Mouse (Mus musculus): ENCODE measurements at regions not wholly inside any gene's neighbourhood (a gene's known extent, or its start where the extent isn't known, plus 50 kb on each side); places are given as distances from the start of the nearest gene placed in this dataset.
A peak's percentile ranks its signal among the peaks of the same experiment; 100 is the strongest.

DNA sequence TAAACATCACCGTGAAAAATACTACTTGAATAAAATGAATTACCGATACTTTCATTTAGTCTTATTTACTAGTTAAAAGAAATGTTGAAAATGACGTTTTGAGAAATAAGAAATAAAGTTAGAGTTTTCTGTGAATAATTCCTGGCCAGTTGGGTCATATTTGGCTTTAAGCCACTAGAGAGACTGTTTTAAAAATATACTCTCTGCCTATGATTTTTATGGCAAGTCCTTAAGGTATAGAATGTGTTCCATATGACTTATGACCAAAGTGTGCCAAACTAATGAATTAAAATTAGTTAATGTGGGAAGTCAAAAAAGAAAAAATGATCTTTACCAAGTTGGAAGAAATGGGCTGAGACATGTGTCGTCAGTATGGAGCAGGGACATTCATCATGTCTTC, 354.2 kb upstream of the Col3a1 start:
- intact Hi-C loops (cut with DNase I) = no loop called here
- no peak for DNase-seq (ENCODE audit: low spot score in 2 of 2)

DNA sequence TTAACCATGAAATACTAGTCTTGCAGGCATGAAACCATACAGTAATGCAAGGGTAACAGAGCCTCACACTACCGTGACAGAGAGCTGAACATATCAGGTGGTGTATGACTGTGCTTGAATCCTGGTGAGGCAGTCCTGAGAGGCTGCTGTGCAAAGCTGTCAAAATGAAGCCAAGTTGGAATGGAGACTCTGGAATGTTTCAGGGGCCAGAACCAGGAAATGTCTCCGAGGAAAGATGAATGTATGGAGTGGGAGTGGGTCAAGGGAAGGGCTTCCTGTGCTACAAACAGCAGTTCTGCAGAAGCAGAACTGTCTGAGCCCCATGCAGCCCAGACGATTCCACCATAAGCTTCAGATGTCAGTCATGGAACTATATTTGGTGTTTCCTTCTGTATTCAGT, 324.2 kb upstream of the Col3a1 start:
- intact Hi-C loops (cut with DNase I) = no loop called here
- DNase-seq (ENCODE audit: low spot score in 2 of 2) = no peak

DNA sequence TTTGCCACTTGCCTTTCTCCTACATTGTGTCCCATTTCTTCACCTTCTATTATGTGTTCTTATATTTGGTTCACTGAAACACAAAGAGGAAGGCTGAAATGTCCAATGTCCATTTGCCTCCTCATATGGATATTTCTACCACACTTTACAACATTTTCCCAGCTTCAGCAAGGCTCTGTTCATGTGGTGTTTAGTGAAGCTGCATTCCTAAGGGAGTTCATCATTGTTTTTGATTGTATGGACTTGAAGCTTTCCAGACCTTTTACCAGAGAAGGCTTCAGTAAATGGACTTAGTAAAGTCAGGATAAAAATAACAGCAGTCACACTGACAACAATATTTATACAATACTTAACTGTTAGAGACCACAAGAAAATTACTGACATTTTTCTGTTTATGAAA, 290.8 kb upstream of the Col3a1 start:
- DNase-seq (ENCODE audit: low spot score in 2 of 2) = no peak
- intact Hi-C loops (cut with DNase I) = no loop called here

DNA sequence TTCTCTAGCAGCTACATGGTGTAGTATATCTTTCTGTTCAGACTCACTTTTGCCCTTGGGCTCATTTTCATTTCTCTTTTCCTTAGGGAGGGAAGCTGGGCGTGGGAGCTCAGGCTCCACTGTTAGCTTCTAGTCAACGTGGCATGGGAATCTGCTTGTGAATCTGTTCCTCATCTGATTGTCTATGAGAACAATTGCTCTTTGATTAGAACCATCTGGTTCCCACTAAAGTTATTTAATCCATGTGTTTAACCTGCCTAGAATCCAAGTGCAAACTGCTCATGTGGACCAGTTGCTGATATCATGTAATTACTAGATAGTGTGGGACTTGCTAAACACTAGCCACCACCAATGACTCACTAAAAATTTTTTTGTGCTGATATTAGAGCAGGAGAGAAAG, 290.1 kb upstream of the Col3a1 start:
- intact Hi-C loops (cut with DNase I) = no loop called here
- DNase-seq (ENCODE audit: low spot score in 2 of 2) = no peak

DNA sequence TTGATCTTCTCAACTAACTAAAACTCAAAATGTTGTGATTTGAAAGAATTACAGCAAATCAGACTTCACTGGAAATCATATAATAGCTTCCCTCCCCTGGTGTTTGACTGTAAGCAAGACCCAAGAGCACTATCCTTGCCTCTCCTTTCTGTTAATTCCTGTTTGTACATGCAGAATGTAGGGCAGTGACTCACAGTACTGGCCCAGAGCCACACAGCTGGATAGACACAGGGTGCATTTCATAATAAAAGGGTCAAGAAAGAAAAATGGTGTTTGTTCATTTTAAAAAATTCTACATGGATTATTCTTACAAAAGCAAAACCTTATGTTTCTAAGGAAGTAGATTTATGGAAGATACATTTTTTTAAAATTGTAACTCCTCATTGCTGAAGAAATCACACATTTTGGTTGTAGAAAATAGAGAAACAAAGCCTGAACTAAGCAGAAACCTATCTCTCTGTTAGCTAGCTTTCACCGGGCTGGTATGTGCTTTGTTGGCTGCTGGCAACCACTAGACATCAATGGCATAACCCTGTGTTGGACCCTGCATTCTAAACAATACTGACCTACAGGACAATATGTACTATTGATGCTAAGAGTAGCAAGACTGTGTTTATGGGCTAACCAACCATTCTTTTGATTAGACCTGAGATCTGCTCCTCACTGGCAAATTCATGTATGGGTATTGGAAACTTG, 289.0 kb upstream of the Col3a1 start:
- DNase-seq (ENCODE audit: low spot score in 2 of 2) = no peak
- intact Hi-C loops (cut with DNase I) = no loop called here

DNA sequence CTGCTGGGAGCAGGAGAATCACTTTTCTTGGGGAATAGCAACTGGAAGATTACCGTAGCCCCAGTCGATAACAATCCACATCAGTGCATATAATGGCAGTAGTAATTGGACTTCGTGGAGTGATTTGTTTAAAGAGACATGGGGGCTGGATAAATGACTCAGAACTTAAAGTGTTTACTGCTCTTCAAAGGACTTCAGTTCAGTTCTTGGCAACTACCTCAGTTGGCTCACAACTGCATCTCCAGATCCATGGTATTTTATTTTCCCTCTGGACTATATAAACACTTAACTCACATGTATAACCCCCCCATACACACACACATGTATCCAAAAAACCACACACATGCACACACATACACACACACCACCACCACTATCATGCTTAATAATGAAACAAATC, 288.0 kb upstream of the Col3a1 start:
- DNase-seq (ENCODE audit: low spot score in 2 of 2) = no peak
- intact Hi-C loops (cut with DNase I) = no loop called here

DNA sequence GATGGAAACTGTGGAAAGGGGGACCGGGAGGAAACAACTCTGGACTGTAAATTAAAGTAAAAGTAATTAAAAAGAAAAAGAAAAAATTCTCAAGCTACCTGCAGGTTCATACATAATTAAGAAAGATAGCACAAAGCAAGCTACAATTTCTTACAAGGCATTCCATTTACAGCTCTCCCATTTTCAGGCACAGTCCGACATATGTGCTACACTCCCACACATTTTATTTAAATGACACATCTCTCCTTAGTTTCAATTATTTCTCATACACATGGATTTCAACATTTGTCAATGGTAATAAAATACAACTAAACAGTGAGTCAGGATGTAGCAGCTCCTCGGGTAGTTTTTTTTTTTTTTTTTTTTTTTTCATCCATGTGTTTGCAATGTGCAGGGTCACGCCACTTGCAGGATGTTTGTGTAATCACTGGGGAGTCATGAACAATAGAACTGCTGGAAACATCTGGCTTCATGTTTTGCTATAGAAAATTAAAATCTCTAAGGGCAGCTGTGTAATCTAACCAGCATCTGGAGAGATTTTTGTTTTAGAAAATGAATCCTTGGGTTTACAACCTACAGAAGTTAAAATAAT, 279.8 kb upstream of the Col3a1 start:
- DNase-seq (ENCODE audit: low spot score in 2 of 2) = no peak

DNA sequence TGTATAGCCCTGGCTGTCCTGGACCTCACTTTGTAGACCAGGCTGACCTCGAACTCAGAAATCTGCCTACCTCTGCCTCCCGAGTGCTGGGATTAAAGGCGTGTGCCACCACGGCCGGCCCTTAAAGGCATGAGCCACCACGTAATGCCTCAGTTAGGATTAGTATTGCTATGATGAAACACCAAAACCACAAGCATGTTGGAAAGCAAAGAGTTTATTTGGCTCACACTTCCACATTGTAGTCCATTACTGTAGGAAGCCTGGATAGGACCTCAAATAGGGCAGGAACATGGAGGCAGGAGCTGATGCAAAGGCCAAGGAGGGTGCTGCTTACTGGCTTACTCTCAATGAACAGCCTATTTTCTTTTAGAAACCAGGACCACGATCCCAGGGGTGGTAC, 278.0 kb upstream of the Col3a1 start:
- no peak for DNase-seq (ENCODE audit: low spot score in 2 of 2)
- intact Hi-C loops (cut with DNase I) = loop anchor here (2.0 kb wide), 1 partner anchor 15 kb away; no protein-coding TSS in a partner anchor

More for the DNA sequence above, 279.8 kb upstream of the Col3a1 start:
- intact Hi-C loops (cut with DNase I) = loop anchor here (2.0 kb wide), 1 partner anchor 13 kb away; no protein-coding TSS in a partner anchor

DNA sequence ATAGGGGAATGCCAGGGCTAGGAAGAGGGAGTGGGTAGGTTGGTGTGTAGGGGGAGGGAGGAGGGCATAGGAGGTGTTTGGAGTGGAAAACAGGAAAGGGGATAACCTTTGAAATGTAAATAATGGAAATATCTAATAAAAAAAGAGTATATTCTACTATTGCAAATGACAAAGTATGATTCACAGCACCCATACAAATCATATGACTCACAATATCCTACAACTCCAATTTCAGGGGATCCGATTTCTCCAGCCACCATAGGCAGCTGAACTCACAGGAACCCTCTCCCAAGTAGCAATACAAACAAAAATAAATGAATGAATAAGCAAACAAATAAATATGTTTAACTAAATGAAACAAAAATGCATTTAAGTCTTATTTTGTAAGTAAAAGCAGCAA, 270.0 kb upstream of the Col3a1 start:
- intact Hi-C loops (cut with DNase I) = no loop called here
- DNase-seq (ENCODE audit: low spot score in 2 of 2) = no peak

DNA sequence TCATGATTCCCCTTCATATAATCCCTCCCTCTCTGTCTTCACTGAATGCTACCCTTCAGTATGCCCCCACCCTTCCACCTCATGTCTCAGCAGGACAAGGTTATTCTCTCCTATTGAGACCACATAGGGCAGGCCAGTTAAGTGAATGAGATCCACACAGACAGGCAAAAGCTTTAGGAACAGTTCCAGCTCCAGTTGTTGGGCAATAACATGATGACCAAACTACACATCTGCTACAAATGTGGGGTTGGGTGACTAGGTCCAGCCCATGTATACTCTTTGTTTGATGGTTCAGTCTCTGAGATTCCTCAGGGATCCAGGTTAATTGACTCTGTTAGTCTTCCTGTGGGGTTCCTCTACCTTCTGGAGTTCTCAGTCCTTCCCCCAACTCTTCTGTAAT, 269.5 kb upstream of the Col3a1 start:
- DNase-seq (ENCODE audit: low spot score in 2 of 2) = no peak
- intact Hi-C loops (cut with DNase I) = no loop called here

DNA sequence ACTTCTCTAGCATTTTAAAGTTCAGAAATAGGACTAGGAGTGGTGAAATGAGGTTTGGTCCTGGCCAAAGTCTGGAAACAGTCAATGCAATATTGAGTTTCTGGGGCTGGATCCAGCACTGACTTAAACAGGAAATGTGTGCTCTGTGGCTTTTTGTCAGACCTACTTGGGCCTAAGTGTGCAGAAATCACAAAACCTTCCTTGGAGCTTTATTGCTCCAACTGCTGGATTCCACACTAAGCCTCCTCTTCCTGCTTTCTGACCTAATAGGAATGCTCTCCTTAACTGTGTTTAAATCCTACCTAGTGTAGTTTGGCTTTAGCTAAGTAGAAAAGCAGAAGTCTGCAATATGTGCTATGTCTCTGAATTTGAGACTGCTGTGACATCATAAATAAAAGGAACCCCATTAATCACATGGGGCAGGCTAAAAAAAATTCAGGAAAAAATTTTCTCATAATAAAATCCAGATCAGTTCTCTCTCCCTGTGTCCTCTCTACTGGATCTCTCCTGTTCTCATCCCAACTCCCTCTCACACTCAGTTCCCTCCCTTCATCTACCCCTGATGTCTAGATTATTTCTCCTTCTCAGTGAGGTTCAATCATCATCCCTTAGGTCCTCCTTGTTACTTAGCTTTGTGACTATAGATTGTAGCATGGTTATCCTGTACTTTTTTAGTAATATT, 268.0 kb upstream of the Col3a1 start:
- intact Hi-C loops (cut with DNase I) = no loop called here

DNA sequence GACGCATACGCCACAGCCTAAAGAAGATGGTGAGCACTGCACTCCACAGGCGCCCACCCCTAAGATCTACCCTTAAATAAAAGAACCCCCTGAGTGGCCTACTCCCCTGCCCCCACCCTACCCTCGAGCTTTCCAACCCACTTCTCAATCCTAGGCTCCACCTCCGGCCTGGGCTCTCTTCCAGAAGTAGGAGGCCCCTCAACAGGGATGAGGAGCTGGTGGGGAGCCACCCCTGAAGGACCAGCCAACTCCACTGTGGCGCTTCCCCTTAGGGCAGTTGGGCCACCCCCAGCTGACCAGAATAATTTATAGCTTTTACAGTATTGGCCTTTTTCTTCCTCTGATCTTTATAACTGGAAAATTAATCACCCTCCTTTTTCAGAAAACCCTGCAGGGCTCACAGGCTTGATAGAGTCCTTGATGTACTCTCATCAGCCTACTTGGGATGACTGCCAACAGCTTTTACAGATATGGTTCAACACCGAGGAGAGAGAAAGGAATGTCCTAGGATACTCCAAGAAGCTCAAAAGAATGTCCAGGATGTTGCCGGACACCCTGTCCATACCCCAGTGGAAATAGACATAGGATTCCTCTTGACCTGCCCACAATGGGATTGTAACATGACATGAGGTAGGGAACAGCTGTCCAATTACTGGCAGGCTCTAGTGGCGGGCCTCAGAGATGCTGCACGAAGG, 220.3 kb upstream of the Col3a1 start:
- DNase-seq (ENCODE audit: low spot score in 2 of 2) = no peak
- intact Hi-C loops (cut with DNase I) = no loop called here

More for the DNA sequence above, 268.0 kb upstream of the Col3a1 start:
- no peak for DNase-seq (ENCODE audit: low spot score in 2 of 2)

DNA sequence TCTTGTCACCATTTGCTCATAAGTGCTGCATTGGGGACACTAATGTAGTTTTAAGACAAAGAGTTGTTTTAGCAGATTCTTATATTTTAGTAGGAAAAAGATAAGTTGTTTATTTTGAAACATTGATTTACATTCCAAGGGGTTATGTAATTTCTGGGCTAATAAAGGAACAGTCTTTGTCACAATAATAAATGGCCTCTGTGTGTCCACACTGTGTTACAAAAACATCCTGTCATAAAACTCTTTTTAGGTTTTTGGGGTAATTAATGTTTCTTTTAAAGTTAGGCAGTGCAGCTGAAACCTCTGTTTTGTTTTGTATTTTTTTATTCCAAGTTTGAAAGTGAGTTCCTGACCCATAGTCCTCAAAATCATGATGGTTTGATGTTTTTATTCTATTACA, 210.4 kb upstream of the Col3a1 start:
- intact Hi-C loops (cut with DNase I) = no loop called here

DNA sequence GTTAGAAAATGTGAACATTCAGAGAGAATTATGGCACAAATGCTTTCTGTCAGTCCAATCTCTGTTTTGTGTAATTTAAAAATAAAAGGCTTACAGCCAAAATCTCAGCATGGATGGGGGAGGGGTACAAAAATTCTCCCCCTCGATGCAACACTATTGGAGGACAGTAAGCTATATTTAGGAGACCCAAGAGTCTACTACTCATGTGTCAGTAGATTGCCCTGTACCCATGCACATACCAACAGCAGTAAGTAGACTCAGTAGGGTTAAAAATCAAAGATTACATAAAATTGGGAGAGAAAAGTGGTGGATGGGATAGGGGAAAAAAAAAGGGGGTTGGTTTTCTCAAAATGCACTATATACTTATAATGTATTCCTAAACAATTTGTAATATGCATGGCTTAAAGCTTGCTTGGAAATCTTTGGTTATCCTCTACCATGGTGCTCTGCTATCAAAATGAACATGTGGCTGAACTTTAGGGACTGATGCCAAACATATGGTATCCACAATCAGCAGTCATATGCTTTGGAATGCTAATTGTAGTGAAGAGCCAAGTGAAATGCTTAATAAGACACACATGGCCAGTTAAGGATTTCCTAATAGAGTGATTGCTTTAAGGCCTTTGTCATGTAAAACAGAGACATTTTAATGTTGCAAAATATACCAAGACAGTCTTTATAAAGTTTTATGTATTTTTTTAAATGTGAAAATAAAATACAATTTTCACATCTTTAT, 194.8 kb upstream of the Col3a1 start:
- intact Hi-C loops (cut with DNase I) = no loop called here
- DNase-seq (ENCODE audit: low spot score in 2 of 2) = no peak

More for the DNA sequence above, 210.4 kb upstream of the Col3a1 start:
- DNase-seq (ENCODE audit: low spot score in 2 of 2) = no peak

DNA sequence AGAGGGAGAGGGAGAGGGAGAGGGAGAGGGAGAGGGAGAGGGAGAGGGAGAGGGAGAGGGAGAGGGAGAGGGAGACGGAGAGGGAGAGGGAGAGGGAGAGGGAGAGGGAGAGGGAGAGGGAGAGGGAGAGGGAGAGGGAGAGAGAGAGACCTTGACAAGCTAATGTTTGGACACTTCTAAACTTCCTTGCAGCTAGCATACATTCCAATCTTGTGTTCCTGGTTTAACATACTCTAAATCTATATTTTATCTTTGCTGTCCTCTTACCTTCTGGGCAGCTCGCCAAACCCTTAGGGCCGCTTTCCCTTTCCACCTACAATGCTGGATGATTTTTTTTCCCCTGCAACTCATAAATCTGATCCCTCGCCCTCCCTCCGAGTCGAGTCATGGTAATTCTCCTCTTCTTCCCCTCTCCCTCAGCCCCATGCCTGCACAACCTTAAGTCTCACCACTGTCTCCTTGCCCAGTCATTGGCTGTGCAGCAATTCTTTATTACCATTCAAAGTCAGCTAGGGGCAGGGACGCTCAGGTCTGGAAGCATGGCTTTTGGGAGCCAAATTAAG, 176.1 kb upstream of the Col3a1 start:
- peak in 1 of 2 experiments; percentile 4 for DNase-seq (ENCODE audit: low spot score in 2 of 2)
- intact Hi-C loops (cut with DNase I) = no loop called here

DNA sequence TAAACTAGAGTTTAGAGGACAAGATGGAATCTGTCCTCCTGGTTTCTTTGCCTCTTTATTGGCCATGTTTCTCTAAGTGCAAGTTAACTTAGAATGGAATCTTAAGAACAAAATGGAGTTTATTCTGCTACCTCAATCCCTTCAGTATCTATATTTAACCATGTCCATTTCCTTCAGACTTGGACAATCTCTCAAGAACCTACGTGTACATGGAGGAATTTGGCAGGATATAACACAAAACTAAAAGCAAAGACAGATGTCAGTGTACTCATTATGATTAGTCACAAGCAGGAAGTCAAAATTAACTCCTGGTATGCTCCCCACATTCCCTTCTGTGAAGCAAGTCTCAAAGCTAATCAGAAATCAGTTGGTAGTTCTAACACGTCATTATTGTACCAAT, 164.3 kb upstream of the Col3a1 start:
- no peak for DNase-seq (ENCODE audit: low spot score in 2 of 2)
- intact Hi-C loops (cut with DNase I) = no loop called here

DNA sequence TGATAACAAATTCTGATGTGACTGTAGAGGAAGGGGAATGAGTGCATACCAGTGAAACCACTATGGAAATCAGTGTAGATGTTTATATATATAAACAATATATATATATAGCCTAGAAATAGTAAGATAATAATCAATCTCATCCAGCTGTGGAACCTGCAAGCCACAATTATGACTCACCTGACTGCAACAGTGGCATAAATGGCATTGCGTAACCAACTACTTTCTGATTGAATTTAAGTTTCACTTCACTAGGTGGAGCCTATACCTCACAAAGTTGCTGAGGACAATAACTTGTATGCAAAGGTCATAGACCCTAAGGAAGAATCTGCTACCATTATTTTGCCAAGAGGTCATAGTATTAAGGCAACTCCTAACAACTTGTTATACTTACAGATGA, 129.7 kb upstream of the Col3a1 start:
- intact Hi-C loops (cut with DNase I) = no loop called here
- no peak for DNase-seq (ENCODE audit: low spot score in 2 of 2)

DNA sequence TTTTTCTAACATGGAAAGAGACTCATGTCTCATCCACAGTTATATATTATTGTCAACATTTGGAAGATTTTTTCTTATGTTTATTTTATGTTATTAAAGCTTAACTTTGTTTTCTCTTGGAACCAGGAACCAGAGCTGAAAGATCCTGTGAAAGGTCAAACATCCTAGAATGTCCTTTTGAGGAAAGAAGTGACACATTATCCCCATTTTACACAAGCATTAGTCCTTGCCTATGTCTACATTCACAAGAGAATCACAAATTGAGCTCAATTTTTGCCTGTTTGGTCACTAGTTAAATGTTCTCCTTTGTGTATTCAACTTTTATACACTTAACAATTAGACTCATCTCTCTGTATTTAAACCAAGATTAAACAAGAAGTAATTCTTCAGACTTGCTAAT, 126.0 kb upstream of the Col3a1 start:
- no peak for DNase-seq (ENCODE audit: low spot score in 2 of 2)
- intact Hi-C loops (cut with DNase I) = no loop called here

DNA sequence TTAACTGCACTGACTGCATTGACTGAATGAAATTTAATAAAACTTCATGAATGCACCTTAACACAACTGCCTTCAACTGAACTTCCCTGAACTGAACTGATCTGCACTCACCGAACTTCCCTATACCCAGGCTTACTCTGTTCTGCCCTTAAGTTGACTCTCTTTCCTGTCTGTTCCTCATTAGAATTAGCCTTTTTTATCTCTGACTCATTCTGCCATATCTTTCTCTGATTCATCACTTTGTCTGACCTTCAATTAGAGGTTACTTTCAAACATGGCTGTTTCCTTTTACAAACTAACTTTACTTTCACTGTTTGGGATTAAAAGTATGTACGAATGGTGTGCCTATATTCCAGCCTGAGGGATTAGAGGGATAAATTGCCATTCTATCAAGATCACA, 103.4 kb upstream of the Col3a1 start:
- DNase-seq (ENCODE audit: low spot score in 2 of 2) = no peak
- intact Hi-C loops (cut with DNase I) = no loop called here

DNA sequence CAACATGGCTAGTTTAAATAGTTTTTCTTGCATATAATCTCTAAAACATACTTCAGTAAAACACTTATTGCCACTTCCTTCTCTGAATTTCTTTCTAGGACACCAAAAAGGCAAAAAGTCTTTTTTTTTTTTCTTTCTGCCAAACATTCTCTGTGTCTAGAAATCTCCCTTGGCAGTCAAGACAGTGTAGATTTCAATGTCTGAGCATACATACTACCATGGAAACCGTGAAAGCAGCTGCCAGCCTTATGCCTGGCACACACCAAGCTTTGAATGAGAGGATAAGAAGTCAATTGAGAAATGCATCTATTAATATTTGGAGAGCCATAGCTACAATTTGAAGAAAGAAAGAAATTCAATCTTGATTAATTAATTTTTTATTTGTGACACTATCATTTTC, 95.1 kb upstream of the Col3a1 start:
- no peak for DNase-seq (ENCODE audit: low spot score in 2 of 2)
- intact Hi-C loops (cut with DNase I) = no loop called here
